Mouse (Mus musculus): Measurements from ENCODE around the gene Ecsit. TPM values are rescaled to one million over a fixed set of nuclear protein-coding genes. Genes with fewer than 3 reads are reported as not detected.
A peak's percentile ranks its signal among the peaks of the same experiment; 100 is the strongest.
"Not testable (repeated sequence)": the region's sequence is repeated elsewhere in the genome, so short reads cannot be mapped to it uniquely, and the experiment has no call there.

The Ecsit gene
- polyA plus RNA-seq, 2 experiments: 30.6 to 37.5 TPM

DNA sequence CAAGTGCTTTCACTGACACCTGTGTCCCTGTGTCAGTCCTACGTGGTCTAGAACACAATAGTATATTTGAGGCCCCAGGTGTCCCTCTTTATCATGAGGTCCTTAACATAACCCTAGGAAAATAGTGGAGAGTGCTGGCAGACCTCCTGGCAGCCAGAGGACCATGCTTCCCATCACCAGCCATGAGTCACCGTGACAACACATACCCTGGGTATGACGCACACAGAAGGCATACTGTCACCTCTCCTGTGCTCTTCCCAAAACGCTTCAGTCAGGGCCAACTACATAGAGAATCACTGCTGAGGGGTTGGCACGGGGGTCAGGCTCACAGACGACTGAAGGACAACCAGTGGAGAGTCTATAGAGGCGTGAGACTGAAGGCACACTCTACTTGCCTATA is 4.7 kb upstream of the Ecsit start:
- Histone ChIP-seq H3K4me3 (replicated peaks; ENCODE audit: low read length) (no peak overlapping the region), H3K36me3 (ENCODE audit: control insufficient read depth, insufficient read depth, low read length) (no peaks in the 10 kb centered on the region), H3K9me3 (ENCODE audit: control insufficient read depth, low read length) (no peaks in the 10 kb centered on the region), H3K4me1 (ENCODE audit: control insufficient read depth, insufficient read depth, low read length) (peaks cover 5% of the 10 kb centered on the region), H3K27ac (replicated peaks; ENCODE audit: low read depth, low read length) (no peak overlapping the region), H3K27me3 (ENCODE audit: control insufficient read depth, insufficient read depth, low read length) (no peaks in the 10 kb centered on the region), H3K4me2 (replicated peaks; ENCODE audit: low read depth, low read length, severe bottlenecking) (no peak overlapping the region), H3K9ac (ENCODE audit: low read depth, low read length, severe bottlenecking) (no peak overlapping the region)
- ATAC-seq (ENCODE audit: low FRiP score, low read depth) (no peak), DNase-seq (ENCODE audit: low spot score) (no peak)
- no peak for TF ChIP-seq POLR2A (IDR thresholded peaks at IDR 0.05; ENCODE audit: borderline replicate concordance, extremely low read depth, insufficient read depth, insufficient read length)
- WGBS: 86% methylated on average over 7 of the region's 7 CpGs

- no peaks in the 10 kb centered on the region for H3K9me3 ChIP-seq (ENCODE audit: control insufficient read depth, low read length)
- no peak for DNase-seq (ENCODE audit: low spot score)
- H3K4me3 ChIP-seq (replicated peaks; ENCODE audit: low read length): no peak overlapping the region
- no peak for ATAC-seq (ENCODE audit: low FRiP score, low read depth)
- no peak for TF ChIP-seq POLR2A (IDR thresholded peaks at IDR 0.05; ENCODE audit: borderline replicate concordance, extremely low read depth, insufficient read depth, insufficient read length)
- H3K27ac ChIP-seq (replicated peaks; ENCODE audit: low read depth, low read length): no peak overlapping the region
- peaks cover 5% of the 10 kb centered on the region for H3K4me1 ChIP-seq (ENCODE audit: control insufficient read depth, insufficient read depth, low read length)
- no peaks in the 10 kb centered on the region for H3K27me3 ChIP-seq (ENCODE audit: control insufficient read depth, insufficient read depth, low read length)
- no peak overlapping the region for H3K4me2 ChIP-seq (replicated peaks; ENCODE audit: low read depth, low read length, severe bottlenecking)
- no peaks in the 10 kb centered on the region for H3K36me3 ChIP-seq (ENCODE audit: control insufficient read depth, insufficient read depth, low read length)
- 93% methylated on average over 7 of the region's 7 CpGs for WGBS
- no peak overlapping the region for H3K9ac ChIP-seq (ENCODE audit: low read depth, low read length, severe bottlenecking)
Measured at GRCm38 (mm10) chr9:22089281-22089680, 4.0 kb upstream of the Ecsit start.

DNA sequence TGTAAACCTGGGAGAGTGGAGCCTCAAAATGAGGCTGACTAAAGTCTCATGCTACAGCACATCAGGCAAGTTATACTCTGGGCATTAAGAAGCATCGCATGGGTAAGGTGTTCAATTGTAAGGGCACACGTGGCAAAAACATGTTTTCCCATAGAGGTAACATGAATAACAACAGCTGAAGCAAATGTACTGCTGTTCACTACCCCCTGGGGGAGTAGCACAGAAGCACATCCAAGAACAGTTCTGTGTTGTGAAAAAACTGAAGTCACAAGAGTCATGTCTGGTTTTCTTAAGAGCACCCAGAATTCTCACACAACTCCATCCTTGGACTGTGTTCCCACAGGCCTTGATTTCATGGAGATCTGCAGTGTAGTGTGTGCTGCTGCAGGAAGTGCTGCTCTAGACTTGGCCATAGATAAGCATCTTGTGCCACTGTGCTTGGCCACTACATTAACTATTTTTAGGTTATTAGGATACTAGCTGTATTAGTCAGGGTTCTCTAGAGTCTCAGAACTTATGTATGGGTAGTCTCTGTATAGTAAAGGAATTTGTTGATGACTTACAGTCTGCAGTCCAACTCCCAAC is 1.9 kb upstream of the Ecsit start:
- H3K4me1 ChIP-seq (ENCODE audit: control insufficient read depth, insufficient read depth, low read length): peaks cover 5% of the 10 kb centered on the region
- H3K4me3 ChIP-seq (replicated peaks; ENCODE audit: low read length): no peak overlapping the region
- 83% methylated on average over 2 of the region's 2 CpGs for WGBS
- H3K27ac ChIP-seq (replicated peaks; ENCODE audit: low read depth, low read length): no peak overlapping the region
- H3K4me2 ChIP-seq (replicated peaks; ENCODE audit: low read depth, low read length, severe bottlenecking): no peak overlapping the region
- H3K9me3 ChIP-seq (ENCODE audit: control insufficient read depth, low read length): no peaks in the 10 kb centered on the region
- no peaks in the 10 kb centered on the region for H3K36me3 ChIP-seq (ENCODE audit: control insufficient read depth, insufficient read depth, low read length)
- H3K27me3 ChIP-seq (ENCODE audit: control insufficient read depth, insufficient read depth, low read length): no peaks in the 10 kb centered on the region
- H3K9ac ChIP-seq (ENCODE audit: low read depth, low read length, severe bottlenecking): no peak overlapping the region
- ATAC-seq (ENCODE audit: low FRiP score, low read depth) (no peak), DNase-seq (ENCODE audit: low spot score) (no peak)
- TF ChIP-seq POLR2A (IDR thresholded peaks at IDR 0.05; ENCODE audit: borderline replicate concordance, extremely low read depth, insufficient read depth, insufficient read length): no peak

DNA sequence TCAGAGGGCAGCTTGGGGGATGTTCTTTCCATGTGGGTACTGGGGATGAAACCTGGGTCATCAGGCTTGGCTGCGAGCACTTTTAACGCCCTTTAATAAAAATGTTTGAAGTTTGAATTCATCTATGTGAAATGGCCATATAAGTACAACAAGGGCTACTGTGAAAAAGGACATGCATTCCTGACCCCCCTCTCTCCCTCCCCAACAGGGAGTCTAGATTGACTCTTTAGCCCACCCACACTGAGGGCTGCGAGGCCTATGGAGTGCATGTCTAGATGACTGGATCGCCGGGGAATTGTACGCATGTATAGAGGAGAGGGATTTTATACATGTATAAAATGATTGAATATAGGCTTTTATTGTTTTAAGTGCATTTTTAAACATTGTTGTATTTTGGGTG is 774 bp upstream of the Ecsit start:
- peaks cover 5% of the 10 kb centered on the region for H3K4me1 ChIP-seq (ENCODE audit: control insufficient read depth, insufficient read depth, low read length)
- H3K4me2 ChIP-seq (replicated peaks; ENCODE audit: low read depth, low read length, severe bottlenecking): peak overlapping the region; percentile 74
- H3K9ac ChIP-seq (ENCODE audit: low read depth, low read length, severe bottlenecking): peak overlapping the region; percentile 70
- no peaks in the 10 kb centered on the region for H3K9me3 ChIP-seq (ENCODE audit: control insufficient read depth, low read length)
- no peak for ATAC-seq (ENCODE audit: low FRiP score, low read depth)
- no peak overlapping the region for H3K27ac ChIP-seq (replicated peaks; ENCODE audit: low read depth, low read length)
- TF ChIP-seq POLR2A (IDR thresholded peaks at IDR 0.05; ENCODE audit: borderline replicate concordance, extremely low read depth, insufficient read depth, insufficient read length): no peak
- 72% methylated on average over 6 of the region's 6 CpGs for WGBS
- H3K36me3 ChIP-seq (ENCODE audit: control insufficient read depth, insufficient read depth, low read length): no peaks in the 10 kb centered on the region
- DNase-seq (ENCODE audit: low spot score): no peak
- peak overlapping the region; percentile 77 for H3K4me3 ChIP-seq (replicated peaks; ENCODE audit: low read length)
- H3K27me3 ChIP-seq (ENCODE audit: control insufficient read depth, insufficient read depth, low read length): no peaks in the 10 kb centered on the region

GRCm38 (mm10) chr9:22084667-22085021 is 594 bp downstream of the Ecsit start:
- WGBS: 32% methylated on average over 4 of the region's 4 CpGs
- peak overlapping the region; percentile 70 for H3K9ac ChIP-seq (ENCODE audit: low read depth, low read length, severe bottlenecking)
- no peaks in the 10 kb centered on the region for H3K27me3 ChIP-seq (ENCODE audit: control insufficient read depth, insufficient read depth, low read length)
- H3K9me3 ChIP-seq (ENCODE audit: control insufficient read depth, low read length): no peaks in the 10 kb centered on the region
- no peaks in the 10 kb centered on the region for H3K36me3 ChIP-seq (ENCODE audit: control insufficient read depth, insufficient read depth, low read length)
- H3K27ac ChIP-seq (replicated peaks; ENCODE audit: low read depth, low read length): no peak overlapping the region
- peak overlapping the region; percentile 74 for H3K4me2 ChIP-seq (replicated peaks; ENCODE audit: low read depth, low read length, severe bottlenecking)
- peaks cover 5% of the 10 kb centered on the region for H3K4me1 ChIP-seq (ENCODE audit: control insufficient read depth, insufficient read depth, low read length)
- no peak for ATAC-seq (ENCODE audit: low FRiP score, low read depth)
- TF ChIP-seq POLR2A (IDR thresholded peaks at IDR 0.05; ENCODE audit: borderline replicate concordance, extremely low read depth, insufficient read depth, insufficient read length): no peak
- no peak for DNase-seq (ENCODE audit: low spot score)
- H3K4me3 ChIP-seq (replicated peaks; ENCODE audit: low read length): peak overlapping the region; percentile 77

- H3K4me3 ChIP-seq (replicated peaks; ENCODE audit: low read length): no peak overlapping the region
- H3K4me1 ChIP-seq (ENCODE audit: control insufficient read depth, insufficient read depth, low read length): no peaks in the 10 kb centered on the region
- 93% methylated on average over 23 of the region's 23 CpGs for WGBS
- H3K4me2 ChIP-seq (replicated peaks; ENCODE audit: low read depth, low read length, severe bottlenecking): no peak overlapping the region
- no peak overlapping the region for H3K27ac ChIP-seq (replicated peaks; ENCODE audit: low read depth, low read length)
- ATAC-seq (ENCODE audit: low FRiP score, low read depth) (no peak), DNase-seq (ENCODE audit: low spot score) (no peak)
- no peak overlapping the region for H3K9ac ChIP-seq (ENCODE audit: low read depth, low read length, severe bottlenecking)
- H3K27me3 ChIP-seq (ENCODE audit: control insufficient read depth, insufficient read depth, low read length): no peaks in the 10 kb centered on the region
- no peaks in the 10 kb centered on the region for H3K9me3 ChIP-seq (ENCODE audit: control insufficient read depth, low read length)
- peaks cover 29% of the 10 kb centered on the region; the same call in 1 of the 2 replicates for H3K36me3 ChIP-seq (ENCODE audit: control insufficient read depth, insufficient read depth, low read length)
- no peak for TF ChIP-seq POLR2A (IDR thresholded peaks at IDR 0.05; ENCODE audit: borderline replicate concordance, extremely low read depth, insufficient read depth, insufficient read length)
Measured at GRCm38 (mm10) chr9:22076223-22076622, 9.0 kb downstream of the Ecsit start.

- 80% methylated on average over 5 of the region's 5 CpGs for WGBS
- H3K4me3 ChIP-seq (replicated peaks; ENCODE audit: low read length); H3K27me3 ChIP-seq (ENCODE audit: control insufficient read depth, insufficient read depth, low read length); H3K4me1 ChIP-seq (ENCODE audit: control insufficient read depth, insufficient read depth, low read length); ATAC-seq (ENCODE audit: low FRiP score, low read depth); H3K9me3 ChIP-seq (ENCODE audit: control insufficient read depth, low read length); H3K4me2 ChIP-seq (replicated peaks; ENCODE audit: low read depth, low read length, severe bottlenecking); DNase-seq (ENCODE audit: low spot score); H3K9ac ChIP-seq (ENCODE audit: low read depth, low read length, severe bottlenecking); H3K27ac ChIP-seq (replicated peaks; ENCODE audit: low read depth, low read length): not testable (repeated sequence)
- H3K36me3 ChIP-seq (ENCODE audit: control insufficient read depth, insufficient read depth, low read length): peaks cover 29% of the 10 kb centered on the region; the same call in 1 of the 2 replicates
Measured at GRCm38 (mm10) chr9:22075778-22076177, 9.5 kb downstream of the Ecsit start.

Data from limb, embryonic 14.5 days (tissue).